Mouse (Mus musculus): ENCODE results near the gene Fxr2.

- no peak for TF ChIP-seq POLR2A (IDR thresholded peaks at IDR 0.05; ENCODE audit: borderline replicate concordance, control insufficient read depth, low read depth, low read length)
- TF ChIP-seq CTCF (IDR thresholded peaks at IDR 0.05; ENCODE audit: control insufficient read depth, insufficient read depth, low read length) = no peak
Observed at GRCm38 (mm10) chr11:69622406-69622805, 10.4 kb upstream of the Fxr2 start.
